Mouse (Mus musculus) hindbrain, postnatal 0 days (tissue): ENCODE results near the gene Phlda1. TPM values are rescaled to one million over a fixed set of nuclear protein-coding genes. Genes with fewer than 3 reads are reported as not detected.
"Not testable (repeated sequence)": the region's sequence is repeated elsewhere in the genome, so short reads cannot be mapped to it uniquely, and the experiment has no call there.

Experiments
- ATAC-seq: fragments of 200-750 bp; cut with Nextera tagmentation; 2 replicates; pipeline ENCODE4 v1.8.0; 2017; ENCODE audit warnings: mild to moderate bottlenecking, moderate TSS enrichment, moderate library complexity
- DNase-seq: peaks from one replicate; pipeline ENCODE4 v3.0.0-alpha.2; 2015; ENCODE audit warnings: low spot score
- H3K27ac ChIP-seq: fragments of 300-500 bp; sonication (generic); 2 replicates; pipeline ENCODE4 v1.5.1; 2014; ENCODE audit warnings: mild to moderate bottlenecking
- H3K27me3 ChIP-seq: fragments of 300-500 bp; sonication (generic); 2 replicates; pipeline ENCODE4 v1.6.1; 2014; ENCODE audit warnings: low read length, mixed read lengths; ENCODE audit not compliant: insufficient read depth
- H3K36me3 ChIP-seq: fragments of 300-500 bp; sonication (generic); 2 replicates; pipeline ENCODE4 v1.6.1; 2014; ENCODE audit warnings: low read length, mixed read lengths; ENCODE audit not compliant: insufficient read depth
- H3K4me1 ChIP-seq: fragments of 300-500 bp; sonication (generic); 2 replicates; pipeline ENCODE4 v1.6.1; 2014; ENCODE audit warnings: antibody characterized with exemption, low read length, mixed read lengths; ENCODE audit not compliant: insufficient read depth
- H3K4me2 ChIP-seq: fragments of 300-500 bp; sonication (generic); 2 replicates; pipeline ENCODE4 v1.6.1; 2014; ENCODE audit warnings: low read depth, mild to moderate bottlenecking, low read length, moderate library complexity, mixed read lengths
- H3K4me3 ChIP-seq: fragments of 300-500 bp; sonication (generic); 2 replicates; pipeline ENCODE4 v1.5.1; 2014; ENCODE audit warnings: low read length
- H3K9ac ChIP-seq: fragments of 300-500 bp; sonication (generic); replicated peaks from 2 replicates; pipeline ENCODE4 v1.6.1; 2014; ENCODE audit warnings: mild to moderate bottlenecking, low read length, moderate library complexity, mixed read lengths
- H3K9me3 ChIP-seq: fragments of 300-500 bp; sonication (generic); 2 replicates; pipeline ENCODE4 v1.6.1; 2016; ENCODE audit warnings: low read length, mixed read lengths
- CTCF ChIP-seq: IDR thresholded peaks from 2 replicates; pipeline ENCODE4 v1.5.1; 2016; ENCODE audit warnings: antibody characterized with exemption, control low read depth, low read depth
- WGBS: fragments of 180-500 bp; shearing (Covaris S2); extraction: QIAGEN DNeasy Blood & Tissue Kit; methylation state at CpG from one replicate; pipeline ENCODE4 v1.1.7; 2014; 5-methylcytosine and 5-hydroxymethylcytosine counted together
- polyA plus RNA-seq: library from polyadenylated mRNA; unstranded; fragments of >200 nt; fragmentation: Nextera tagmentation; extraction: Ambion mirVana; gene quantifications from 2 replicates; pipeline ENCODE4 v1.2.1, GENCODE M21; 2015
- total RNA-seq: library from RNA; depleted of rRNA; stranded (reverse); fragments of >200 nt; gene quantifications from 2 replicates; pipeline ENCODE4 v1.2.3, GENCODE M21; 2014

The Phlda1 gene
- total and polyA plus RNA-seq, 2 experiments from 2014 or later = 8.4 to 39.4 TPM

GRCm38 (mm10) chr10:111482654-111483053, 23.4 kb upstream of the Phlda1 start:
- Histone ChIP-seq H3K9me3 (no peaks in the 10 kb centered on the region), H3K4me2 (no peak overlapping the region), H3K36me3 (peaks cover 17% of the 10 kb centered on the region), H3K4me3 (no peak overlapping the region), H3K4me1 (no peaks in the 10 kb centered on the region), H3K27ac (no peak overlapping the region), H3K9ac (no peak overlapping the region), H3K27me3 (no peaks in the 10 kb centered on the region)
- TF ChIP-seq CTCF = no peak
- DNase-seq (no peak), ATAC-seq (no peak)
- WGBS = 94% methylated on average over 2 of the region's 2 CpGs

- ATAC-seq (no peak), DNase-seq (no peak)
- Histone ChIP-seq H3K4me1 (no peaks in the 10 kb centered on the region), H3K27me3 (no peaks in the 10 kb centered on the region), H3K4me3 (no peak overlapping the region), H3K36me3 (peaks cover 19% of the 10 kb centered on the region), H3K4me2 (no peak overlapping the region), H3K9ac (no peak overlapping the region), H3K27ac (no peak overlapping the region), H3K9me3 (no peaks in the 10 kb centered on the region)
- no peak for TF ChIP-seq CTCF
- 89% methylated on average over 5 of the region's 5 CpGs for WGBS
Observed at GRCm38 (mm10) chr10:111484079-111484478, 22.0 kb upstream of the Phlda1 start.

- WGBS = 87% methylated on average over 2 of the region's 2 CpGs
- Histone ChIP-seq H3K4me2 (no peak overlapping the region), H3K4me3 (no peak overlapping the region), H3K27me3 (no peaks in the 10 kb centered on the region), H3K9ac (no peak overlapping the region), H3K27ac (no peak overlapping the region), H3K9me3 (no peaks in the 10 kb centered on the region), H3K36me3 (peaks cover 35% of the 10 kb centered on the region), H3K4me1 (no peaks in the 10 kb centered on the region)
- peak; percentile 48 for TF ChIP-seq CTCF
- ATAC-seq (0 out of 2 replicates have a peak, but pooled peaks have one; percentile 12), DNase-seq (peak; percentile 44)
Observed at GRCm38 (mm10) chr10:111488793-111489192, 17.3 kb upstream of the Phlda1 start.

- H3K36me3 ChIP-seq = peaks cover 38% of the 10 kb centered on the region
- WGBS = 88% methylated on average over 4 of the region's 4 CpGs
- not testable (repeated sequence) for H3K4me1 ChIP-seq
Observed at GRCm38 (mm10) chr10:111490079-111490478, 16.0 kb upstream of the Phlda1 start.

GRCm38 (mm10) chr10:111495888-111496287, 10.2 kb upstream of the Phlda1 start:
- Histone ChIP-seq H3K9ac (no peak overlapping the region), H3K36me3 (peaks cover 22% of the 10 kb centered on the region), H3K27me3 (no peaks in the 10 kb centered on the region), H3K4me3 (no peak overlapping the region), H3K4me1 (no peaks in the 10 kb centered on the region), H3K4me2 (no peak overlapping the region), H3K27ac (no peak overlapping the region), H3K9me3 (no peaks in the 10 kb centered on the region)
- no peak for ATAC-seq
- no peak for DNase-seq
- 88% methylated on average over 7 of the region's 7 CpGs for WGBS
- no peak for TF ChIP-seq CTCF

More at GRCm38 (mm10) chr10:111490079-111490478, 16.0 kb upstream of the Phlda1 start:
- DNase-seq, H3K4me2 ChIP-seq, H3K9me3 ChIP-seq, H3K4me3 ChIP-seq, H3K27ac ChIP-seq, H3K27me3 ChIP-seq, ATAC-seq, H3K9ac ChIP-seq: not testable (repeated sequence)

- Histone ChIP-seq H3K9ac (no peak overlapping the region), H3K4me1 (no peaks in the 10 kb centered on the region), H3K27me3 (no peaks in the 10 kb centered on the region), H3K27ac (no peak overlapping the region), H3K36me3 (0 out of 2 replicates have a peak, but pooled peaks cover 3% of the 10 kb centered on the region), H3K4me3 (no peak overlapping the region), H3K4me2 (no peak overlapping the region), H3K9me3 (no peaks in the 10 kb centered on the region)
- ATAC-seq (no peak), DNase-seq (no peak)
- WGBS = 68% methylated on average over 6 of the region's 6 CpGs
- TF ChIP-seq CTCF = no peak
Observed at GRCm38 (mm10) chr10:111499892-111500291, 6.2 kb upstream of the Phlda1 start.

GRCm38 (mm10) chr10:111503071-111503470, 3.0 kb upstream of the Phlda1 start:
- no peak overlapping the region for H3K4me3 ChIP-seq
- no peak overlapping the region for H3K27ac ChIP-seq
- no peaks in the 10 kb centered on the region for H3K4me1 ChIP-seq
- no peak overlapping the region for H3K9ac ChIP-seq
- no peaks in the 10 kb centered on the region for H3K36me3 ChIP-seq
- 1% methylated on average over 3 of the region's 3 CpGs for WGBS
- no peaks in the 10 kb centered on the region for H3K9me3 ChIP-seq
- H3K4me2 ChIP-seq = no peak overlapping the region
- no peak for ATAC-seq
- peak; percentile 91 for TF ChIP-seq CTCF
- no peaks in the 10 kb centered on the region for H3K27me3 ChIP-seq
- DNase-seq = peak; percentile 89
